Mouse (Mus musculus) forebrain, embryonic 15.5 days (tissue): ENCODE measurements around the gene Pxn. TPM values are rescaled to one million over a fixed set of nuclear protein-coding genes. Genes with fewer than 3 reads are reported as not detected.
"Not testable (repeated sequence)": the region's sequence is repeated elsewhere in the genome, so short reads cannot be mapped to it uniquely, and the experiment has no call there.

Experiments used
- ATAC-seq: fragments of 200-750 bp; cut with Nextera tagmentation; replicated peaks from 2 replicates; pipeline ENCODE4 v1.8.0; 2017; ENCODE audit warnings: mild to moderate bottlenecking, moderate TSS enrichment, moderate library complexity
- H3K27ac ChIP-seq: fragments of 300-500 bp; sonication (generic); replicated peaks from 2 replicates; pipeline ENCODE4 v1.5.1; 2015; ENCODE audit warnings: mild to moderate bottlenecking, inconsistent platforms
- H3K27me3 ChIP-seq: fragments of 300-500 bp; sonication (generic); 2 replicates; pipeline ENCODE4 v1.6.1; 2015; ENCODE audit warnings: inconsistent platforms
- H3K36me3 ChIP-seq: fragments of 300-500 bp; sonication (generic); 2 replicates; pipeline ENCODE4 v1.6.1; 2015; ENCODE audit warnings: mild to moderate bottlenecking, inconsistent platforms
- H3K4me1 ChIP-seq: fragments of 300-500 bp; sonication (generic); 2 replicates; pipeline ENCODE4 v1.6.1; 2015; ENCODE audit warnings: inconsistent platforms
- H3K4me2 ChIP-seq: fragments of 300-500 bp; sonication (generic); replicated peaks from 2 replicates; pipeline ENCODE4 v1.6.1; 2015; ENCODE audit warnings: mild to moderate bottlenecking, inconsistent platforms
- H3K4me3 ChIP-seq: fragments of 300-500 bp; sonication (generic); 2 replicates; pipeline ENCODE4 v1.5.1; 2015; ENCODE audit warnings: mild to moderate bottlenecking, inconsistent platforms
- H3K9ac ChIP-seq: fragments of 300-500 bp; sonication (generic); replicated peaks from 2 replicates; pipeline ENCODE4 v1.6.1; 2015; ENCODE audit warnings: mild to moderate bottlenecking, inconsistent platforms
- H3K9me3 ChIP-seq: fragments of 300-500 bp; sonication (generic); 2 replicates; pipeline ENCODE4 v1.6.1; 2016; ENCODE audit warnings: inconsistent platforms
- WGBS: fragments of 180-500 bp; shearing (Covaris S2); methylation state at CpG from one replicate; pipeline ENCODE4 v1.1.7; 2015; ENCODE audit warnings: mixed read lengths; 5-methylcytosine and 5-hydroxymethylcytosine counted together
- polyA plus RNA-seq: library from polyadenylated mRNA; unstranded; fragments of >200 nt; fragmentation: Nextera tagmentation; extraction: Ambion mirVana; gene quantifications from 2 replicates; pipeline ENCODE4 v1.2.1, GENCODE M21; 2015

The Pxn gene
- polyA plus RNA-seq, 1 experiment from 2014 or later, result 19.1 TPM

GRCm38 (mm10) chr5:115565403-115565802, 58.9 kb downstream of the Pxn start:
- WGBS, result under 1% methylated on average over 42 of the region's 46 CpGs
- H3K36me3 ChIP-seq, result peaks cover 32% of the 10 kb centered on the region
- peak overlapping the region; percentile 76 for H3K4me2 ChIP-seq
- H3K4me1 ChIP-seq, result peaks cover 38% of the 10 kb centered on the region
- no peaks in the 10 kb centered on the region for H3K9me3 ChIP-seq
- peak overlapping the region; percentile 84 for H3K4me3 ChIP-seq
- ATAC-seq, result no peak; the same call in 1 of the 2 replicates
- H3K9ac ChIP-seq, result peak overlapping the region; percentile 86
- H3K27me3 ChIP-seq, result no peaks in the 10 kb centered on the region
- peak overlapping the region; percentile 59 for H3K27ac ChIP-seq

GRCm38 (mm10) chr5:115568681-115569080, 62.2 kb downstream of the Pxn start:
- Histone ChIP-seq H3K36me3 (peaks cover 28% of the 10 kb centered on the region), H3K9me3 (no peaks in the 10 kb centered on the region), H3K4me2 (no peak overlapping the region), H3K27ac (no peak overlapping the region), H3K9ac (no peak overlapping the region), H3K4me1 (peaks cover 25% of the 10 kb centered on the region), H3K4me3 (no peak overlapping the region), H3K27me3 (no peaks in the 10 kb centered on the region)
- ATAC-seq, result no peak
- 60% methylated on average over 10 of the region's 10 CpGs for WGBS

- no peak overlapping the region for H3K4me3 ChIP-seq
- no peak overlapping the region for H3K4me2 ChIP-seq
- H3K9me3 ChIP-seq, result no peaks in the 10 kb centered on the region
- no peaks in the 10 kb centered on the region for H3K27me3 ChIP-seq
- H3K27ac ChIP-seq, result no peak overlapping the region
- ATAC-seq, result no peak
- peaks cover 27% of the 10 kb centered on the region for H3K36me3 ChIP-seq
- H3K9ac ChIP-seq, result no peak overlapping the region
- whole genome bisulfite sequencing, result 75% methylated on average over 11 of the region's 11 CpGs
- peaks cover 19% of the 10 kb centered on the region for H3K4me1 ChIP-seq
Observed at GRCm38 (mm10) chr5:115569308-115569707, 62.8 kb downstream of the Pxn start.

GRCm38 (mm10) chr5:115569721-115570120, 63.2 kb downstream of the Pxn start:
- Histone ChIP-seq H3K9ac (no peak overlapping the region), H3K27ac (no peak overlapping the region), H3K9me3 (no peaks in the 10 kb centered on the region), H3K4me1 (peaks cover 15% of the 10 kb centered on the region), H3K27me3 (no peaks in the 10 kb centered on the region), H3K4me2 (no peak overlapping the region), H3K4me3 (no peak overlapping the region), H3K36me3 (peaks cover 31% of the 10 kb centered on the region)
- no peak for ATAC-seq
- WGBS, result 43% methylated on average over 4 of the region's 4 CpGs

- peaks cover 43% of the 10 kb centered on the region for H3K36me3 ChIP-seq
- ATAC-seq, result no peak
Observed at GRCm38 (mm10) chr5:115571086-115571485, 64.6 kb downstream of the Pxn start.

GRCm38 (mm10) chr5:115572679-115573535, 66.4 kb downstream of the Pxn start:
- Histone ChIP-seq H3K36me3 (peaks cover 59% of the 10 kb centered on the region), H3K27ac (0 out of 2 replicates have a peak overlapping the region, but pooled peaks have one; percentile 12), H3K4me2 (no peak overlapping the region), H3K9me3 (no peaks in the 10 kb centered on the region), H3K4me1 (no peaks in the 10 kb centered on the region), H3K9ac (no peak overlapping the region), H3K27me3 (no peaks in the 10 kb centered on the region), H3K4me3 (no peak overlapping the region)
- no peak for ATAC-seq
- 74% methylated on average over 17 of the region's 17 CpGs for WGBS

More at GRCm38 (mm10) chr5:115571086-115571485, 64.6 kb downstream of the Pxn start:
- H3K27ac ChIP-seq, result no peak overlapping the region
- no peaks in the 10 kb centered on the region for H3K9me3 ChIP-seq
- peaks cover 9% of the 10 kb centered on the region for H3K4me1 ChIP-seq
- H3K4me2 ChIP-seq, result no peak overlapping the region
- no peak overlapping the region for H3K9ac ChIP-seq
- H3K4me3 ChIP-seq, result no peak overlapping the region
- H3K27me3 ChIP-seq, result no peaks in the 10 kb centered on the region
- 96% methylated on average over 7 of the region's 7 CpGs for WGBS

- no peak for ATAC-seq
- H3K4me2 ChIP-seq, result no peak overlapping the region
- no peaks in the 10 kb centered on the region for H3K27me3 ChIP-seq
- WGBS, result 70% methylated on average over 8 of the region's 8 CpGs
- no peaks in the 10 kb centered on the region for H3K4me1 ChIP-seq
- no peak overlapping the region for H3K4me3 ChIP-seq
- peaks cover 78% of the 10 kb centered on the region for H3K36me3 ChIP-seq
- no peaks in the 10 kb centered on the region for H3K9me3 ChIP-seq
- H3K27ac ChIP-seq, result no peak overlapping the region
- no peak overlapping the region for H3K9ac ChIP-seq
Observed at GRCm38 (mm10) chr5:115574992-115575391, 68.5 kb downstream of the Pxn start.

- H3K9ac ChIP-seq, H3K27ac ChIP-seq, H3K9me3 ChIP-seq, H3K4me1 ChIP-seq, ATAC-seq, H3K27me3 ChIP-seq, H3K4me3 ChIP-seq, H3K4me2 ChIP-seq: not testable (repeated sequence)
- H3K36me3 ChIP-seq, result peaks cover 90% of the 10 kb centered on the region
- 94% methylated on average over 4 of the region's 4 CpGs for WGBS
Observed at GRCm38 (mm10) chr5:115577686-115578085, 71.2 kb downstream of the Pxn start.

GRCm38 (mm10) chr5:115578922-115579321, 72.4 kb downstream of the Pxn start:
- H3K4me2 ChIP-seq, result no peak overlapping the region

GRCm38 (mm10) chr5:115579363-115579762, 72.9 kb downstream of the Pxn start:
- peaks cover 94% of the 10 kb centered on the region for H3K36me3 ChIP-seq
- H3K27ac ChIP-seq, result no peak overlapping the region
- H3K4me1 ChIP-seq, result no peaks in the 10 kb centered on the region
- H3K27me3 ChIP-seq, result no peaks in the 10 kb centered on the region
- ATAC-seq, result no peak
- no peak overlapping the region for H3K4me2 ChIP-seq
- no peak overlapping the region for H3K9ac ChIP-seq
- 92% methylated on average over 5 of the region's 5 CpGs for WGBS
- no peak overlapping the region for H3K4me3 ChIP-seq
- no peaks in the 10 kb centered on the region for H3K9me3 ChIP-seq

More at GRCm38 (mm10) chr5:115578922-115579321, 72.4 kb downstream of the Pxn start:
- 94% methylated on average over 14 of the region's 14 CpGs for WGBS
- Histone ChIP-seq H3K4me3 (no peak overlapping the region), H3K4me1 (no peaks in the 10 kb centered on the region), H3K9ac (no peak overlapping the region), H3K36me3 (peaks cover 93% of the 10 kb centered on the region), H3K9me3 (no peaks in the 10 kb centered on the region), H3K27me3 (no peaks in the 10 kb centered on the region), H3K27ac (no peak overlapping the region)
- no peak for ATAC-seq

GRCm38 (mm10) chr5:115580229-115581001, 73.9 kb downstream of the Pxn start:
- 94% methylated on average over 14 of the region's 14 CpGs for WGBS
- H3K4me1 ChIP-seq, result no peaks in the 10 kb centered on the region
- H3K27me3 ChIP-seq, result no peaks in the 10 kb centered on the region
- no peaks in the 10 kb centered on the region for H3K9me3 ChIP-seq
- no peak overlapping the region for H3K9ac ChIP-seq
- no peak overlapping the region for H3K27ac ChIP-seq
- no peak overlapping the region for H3K4me3 ChIP-seq
- H3K4me2 ChIP-seq, result no peak overlapping the region
- no peak for ATAC-seq
- peaks cover 94% of the 10 kb centered on the region for H3K36me3 ChIP-seq

- no peak overlapping the region for H3K4me3 ChIP-seq
- H3K27me3 ChIP-seq, result no peaks in the 10 kb centered on the region
- 93% methylated on average over 9 of the region's 9 CpGs for WGBS
- no peaks in the 10 kb centered on the region for H3K4me1 ChIP-seq
- no peak overlapping the region for H3K4me2 ChIP-seq
- H3K9me3 ChIP-seq, result no peaks in the 10 kb centered on the region
- ATAC-seq, result no peak
- no peak overlapping the region for H3K27ac ChIP-seq
- peaks cover 94% of the 10 kb centered on the region for H3K36me3 ChIP-seq
- H3K9ac ChIP-seq, result no peak overlapping the region
Observed at GRCm38 (mm10) chr5:115581662-115582061, 75.2 kb downstream of the Pxn start.
